Mouse (Mus musculus) ES-Bruce4 (cell line): Measurements from ENCODE around the gene Hist1h4f.
"Not testable (repeated sequence)": the region's sequence is repeated elsewhere in the genome, so short reads cannot be mapped to it uniquely, and the experiment has no call there.

Experiments
- CTCF ChIP-seq: IDR thresholded peaks from one replicate; pipeline ENCODE4 v1.8.1; 2011; ENCODE audit warnings: low read depth, low read length
- EP300 ChIP-seq: IDR thresholded peaks from 2 replicates; pipeline ENCODE4 v1.6.1; 2011; ENCODE audit warnings: low read depth, low read length; ENCODE audit not compliant: insufficient read depth

- not testable (repeated sequence) for TF ChIP-seq CTCF, EP300
Measured at GRCm38 (mm10) chr13:23542225-23542980, 9.0 kb downstream of the Hist1h4f start.
